Mouse (Mus musculus): ENCODE results near the gene Rpp25l. TPM values are rescaled to one million over a fixed set of nuclear protein-coding genes. Genes with fewer than 3 reads are reported as not detected.
"Not testable (repeated sequence)": the region's sequence is repeated elsewhere in the genome, so short reads cannot be mapped to it uniquely, and the experiment has no call there.

Rpp25l gene
- polyA plus RNA-seq, 2 experiments, result 24.0 to 31.4 TPM

DNA sequence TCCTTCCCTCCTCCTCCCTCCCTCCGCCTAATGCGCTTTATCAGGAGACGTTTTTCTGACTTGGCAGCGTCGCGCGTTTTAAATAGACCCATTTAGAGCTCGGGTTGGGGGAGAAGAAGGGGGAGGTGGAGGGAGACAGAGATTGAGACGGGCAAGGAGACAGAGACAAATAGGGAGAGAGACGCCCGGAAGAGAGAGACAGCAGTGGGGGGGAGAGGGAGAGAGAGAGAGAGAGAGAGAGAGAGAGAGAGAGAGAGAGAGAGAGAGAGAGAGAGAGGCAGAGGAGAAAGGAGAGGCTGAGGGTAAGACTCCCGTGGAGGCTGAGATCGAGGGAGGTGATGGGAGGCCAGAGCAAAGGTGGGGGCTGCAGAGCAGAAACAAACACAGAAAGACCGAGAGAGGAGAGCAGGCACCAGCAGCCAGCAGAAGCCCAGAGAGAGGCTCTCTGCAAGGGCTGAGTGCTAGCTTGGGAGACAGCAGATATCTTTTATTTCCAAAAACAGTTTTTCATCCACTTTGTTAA is 28.3 kb downstream of the Rpp25l start:
- not testable (repeated sequence) for ATAC-seq (ENCODE audit: insufficient read depth); H3K4me3 ChIP-seq (ENCODE audit: insufficient read depth in 1 of 2, low read depth in 2 of 2, low read length in 2 of 2); H3K27ac ChIP-seq; H3K9ac ChIP-seq (replicated peaks); H3K9me3 ChIP-seq (ENCODE audit: control insufficient read depth, low read length); H3K36me3 ChIP-seq (replicated peaks; ENCODE audit: control insufficient read depth, insufficient read depth, low read depth); DNase-seq (ENCODE audit: low read depth in 3 of 3, low spot score in 3 of 3); H3K4me1 ChIP-seq (replicated peaks; ENCODE audit: control insufficient read depth in 2 of 2, insufficient read depth in 2 of 2, low read length in 1 of 2); H3K4me2 ChIP-seq (ENCODE audit: low read depth)
- peaks cover 13% of the 10 kb centered on the region for H3K27me3 ChIP-seq (ENCODE audit: control insufficient read depth, insufficient read depth, low read length)
- WGBS (ENCODE audit: insufficient replicate concordance), result 2% methylated on average over 13 of the region's 14 CpGs

DNA sequence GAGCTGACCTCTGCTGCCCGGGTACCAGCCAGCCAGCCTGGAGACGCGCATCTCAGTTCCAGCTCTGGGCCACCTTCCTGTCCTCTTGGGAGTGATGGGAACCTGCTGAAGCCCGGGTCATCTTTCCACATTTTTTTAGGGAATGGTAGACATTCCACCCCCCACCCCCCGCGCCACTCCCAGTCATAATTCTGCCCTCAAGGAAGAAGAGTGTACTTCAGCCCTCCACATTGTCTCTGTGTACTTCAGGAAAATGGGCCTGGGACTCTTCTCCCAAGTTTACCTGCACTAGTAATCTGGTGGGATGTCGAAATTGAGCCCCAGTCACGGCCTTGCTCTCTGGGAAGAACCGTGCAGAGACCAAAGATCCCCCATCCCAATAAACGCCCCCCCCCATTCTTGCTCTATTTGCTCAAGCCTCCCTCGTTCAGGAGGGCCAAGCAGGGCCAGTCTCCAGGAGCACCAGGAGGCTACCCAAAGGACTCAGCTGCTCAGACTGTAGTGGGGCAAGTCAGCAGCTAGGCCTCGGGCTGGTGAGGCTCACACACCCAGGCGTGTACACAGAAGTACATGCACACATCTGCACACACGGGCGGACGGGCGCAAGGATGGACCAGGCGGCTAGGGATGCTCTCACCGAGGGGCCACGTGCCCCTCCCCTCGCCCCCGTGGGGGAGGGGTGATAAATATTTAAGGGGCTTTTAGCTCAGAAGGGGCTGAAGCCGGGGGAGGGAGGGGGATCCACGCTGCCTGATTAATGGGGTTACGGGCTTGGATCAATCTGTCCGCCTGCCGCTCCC is 29.0 kb downstream of the Rpp25l start:
- H3K27ac ChIP-seq; H3K36me3 ChIP-seq (replicated peaks; ENCODE audit: control insufficient read depth, insufficient read depth, low read depth); H3K4me3 ChIP-seq (ENCODE audit: insufficient read depth in 1 of 2, low read depth in 2 of 2, low read length in 2 of 2); ATAC-seq (ENCODE audit: insufficient read depth); H3K9me3 ChIP-seq (ENCODE audit: control insufficient read depth, low read length); DNase-seq (ENCODE audit: low read depth in 3 of 3, low spot score in 3 of 3); H3K4me2 ChIP-seq (ENCODE audit: low read depth); H3K4me1 ChIP-seq (replicated peaks; ENCODE audit: control insufficient read depth in 2 of 2, insufficient read depth in 2 of 2, low read length in 1 of 2); H3K9ac ChIP-seq (replicated peaks): not testable (repeated sequence)
- peaks cover 13% of the 10 kb centered on the region for H3K27me3 ChIP-seq (ENCODE audit: control insufficient read depth, insufficient read depth, low read length)
- WGBS (ENCODE audit: insufficient replicate concordance), result 6% methylated on average over 22 of the region's 27 CpGs

DNA sequence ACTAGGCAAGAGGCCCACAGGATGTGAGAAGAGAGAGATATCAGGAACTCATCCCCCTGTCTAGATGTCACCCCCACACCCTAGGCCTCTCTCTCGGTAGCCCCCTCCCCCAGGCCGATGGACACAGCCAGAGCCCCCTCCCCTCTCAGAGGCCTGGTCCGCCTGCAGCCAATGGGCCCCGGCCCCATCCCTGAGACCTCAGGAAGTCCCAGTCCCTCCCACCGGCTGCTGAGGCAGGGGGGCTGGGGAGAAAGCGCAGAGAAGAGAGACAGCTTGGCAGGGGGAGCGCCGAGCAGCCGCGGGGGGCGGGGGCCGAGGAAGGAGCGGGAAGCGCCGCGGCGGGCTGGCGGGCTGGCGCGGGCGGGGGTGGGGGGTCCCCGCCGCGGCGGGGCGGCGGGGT is 30.0 kb downstream of the Rpp25l start:
- not testable (repeated sequence) for H3K4me3 ChIP-seq (ENCODE audit: insufficient read depth in 1 of 2, low read depth in 2 of 2, low read length in 2 of 2); H3K9ac ChIP-seq (replicated peaks); H3K4me1 ChIP-seq (replicated peaks; ENCODE audit: control insufficient read depth in 2 of 2, insufficient read depth in 2 of 2, low read length in 1 of 2); H3K9me3 ChIP-seq (ENCODE audit: control insufficient read depth, low read length); DNase-seq (ENCODE audit: low read depth in 3 of 3, low spot score in 3 of 3); H3K27ac ChIP-seq; H3K36me3 ChIP-seq (replicated peaks; ENCODE audit: control insufficient read depth, insufficient read depth, low read depth); H3K4me2 ChIP-seq (ENCODE audit: low read depth); ATAC-seq (ENCODE audit: insufficient read depth)
- 3% methylated on average over 6 of the region's 27 CpGs for WGBS (ENCODE audit: insufficient replicate concordance)
- peaks cover 13% of the 10 kb centered on the region for H3K27me3 ChIP-seq (ENCODE audit: control insufficient read depth, insufficient read depth, low read length)

GRCm38 (mm10) chr4:41682789-41683188 is 30.5 kb downstream of the Rpp25l start:
- ATAC-seq (ENCODE audit: insufficient read depth), result no peak
- no peaks in the 10 kb centered on the region for H3K36me3 ChIP-seq (replicated peaks; ENCODE audit: control insufficient read depth, insufficient read depth, low read depth)
- 13% methylated on average over 6 of the region's 6 CpGs for WGBS (ENCODE audit: insufficient replicate concordance)
- H3K4me1 ChIP-seq (replicated peaks; ENCODE audit: control insufficient read depth in 2 of 2, insufficient read depth in 2 of 2, low read length in 1 of 2), result no peaks in the 10 kb centered on the region
- TF ChIP-seq EP300 (IDR thresholded peaks at IDR 0.05; ENCODE audit: low read depth), result no peak
- no peaks in the 10 kb centered on the region for H3K9me3 ChIP-seq (ENCODE audit: control insufficient read depth, low read length)
- no peak overlapping the region for H3K4me2 ChIP-seq (ENCODE audit: low read depth)
- no peak overlapping the region for H3K27ac ChIP-seq
- H3K27me3 ChIP-seq (ENCODE audit: control insufficient read depth, insufficient read depth, low read length), result peaks cover 13% of the 10 kb centered on the region
- no peak overlapping the region for H3K4me3 ChIP-seq (ENCODE audit: insufficient read depth in 1 of 2, low read depth in 2 of 2, low read length in 2 of 2)
- H3K9ac ChIP-seq (replicated peaks), result no peak overlapping the region
- DNase-seq (ENCODE audit: low read depth in 3 of 3, low spot score in 3 of 3), result no peak

- no peaks in the 10 kb centered on the region for H3K4me1 ChIP-seq (replicated peaks; ENCODE audit: control insufficient read depth in 2 of 2, insufficient read depth in 2 of 2, low read length in 1 of 2)
- no peak overlapping the region for H3K27ac ChIP-seq
- DNase-seq (ENCODE audit: low read depth in 3 of 3, low spot score in 3 of 3) (no peak), ATAC-seq (ENCODE audit: insufficient read depth) (no peak)
- H3K27me3 ChIP-seq (ENCODE audit: control insufficient read depth, insufficient read depth, low read length), result peaks cover 13% of the 10 kb centered on the region
- H3K9ac ChIP-seq (replicated peaks), result no peak overlapping the region
- H3K4me3 ChIP-seq (ENCODE audit: insufficient read depth in 1 of 2, low read depth in 2 of 2, low read length in 2 of 2), result no peak overlapping the region
- WGBS (ENCODE audit: insufficient replicate concordance), result 66% methylated on average over 10 of the region's 10 CpGs
- H3K4me2 ChIP-seq (ENCODE audit: low read depth), result no peak overlapping the region
- no peaks in the 10 kb centered on the region for H3K9me3 ChIP-seq (ENCODE audit: control insufficient read depth, low read length)
- TF ChIP-seq EP300 (IDR thresholded peaks at IDR 0.05; ENCODE audit: low read depth) (no peak), CTCF (IDR thresholded peaks at IDR 0.05; ENCODE audit: low read depth) (no peak)
- H3K36me3 ChIP-seq (replicated peaks; ENCODE audit: control insufficient read depth, insufficient read depth, low read depth), result no peaks in the 10 kb centered on the region
Observed at GRCm38 (mm10) chr4:41681947-41682346, 31.4 kb downstream of the Rpp25l start.
